Mouse (Mus musculus) erythroblast, adult 5-6 weeks (primary cell): ENCODE results near the gene Qpctl. TPM values are rescaled to one million over a fixed set of nuclear protein-coding genes. Genes with fewer than 3 reads are reported as not detected.
A peak's percentile ranks its signal among the peaks of the same experiment; 100 is the strongest.

Experiments used
- ATAC-seq: replicated peaks from 2 replicates; pipeline ENCODE4 v1.8.0; 2016; ENCODE audit warnings: moderate number of reproducible peaks, mild to moderate bottlenecking, moderate TSS enrichment, inconsistent platforms; ENCODE audit not compliant: poor library complexity, low FRiP score, severe bottlenecking
- total RNA-seq, 2 experiments: library from RNA; stranded (forward) in 1 of 2; stranded (reverse) in 1 of 2; fragments of 150-400 nt in 1 of 2; fragments of 200-764, 138-1000 nt in 1 of 2; gene quantifications; 2 replicates each; pipeline versions ENCODE4 v1.2.3 to v1.2.4; 2015 to 2017; ENCODE audit warnings: low replicate concordance in 2 of 2

Gene Qpctl
- total RNA-seq, 2 experiments from 2014 or later: 1.3 to 6.7 TPM

GRCm38 (mm10) chr7:19129396-19129795, 19.7 kb downstream of the Qpctl start:
- no peak for ATAC-seq

DNA sequence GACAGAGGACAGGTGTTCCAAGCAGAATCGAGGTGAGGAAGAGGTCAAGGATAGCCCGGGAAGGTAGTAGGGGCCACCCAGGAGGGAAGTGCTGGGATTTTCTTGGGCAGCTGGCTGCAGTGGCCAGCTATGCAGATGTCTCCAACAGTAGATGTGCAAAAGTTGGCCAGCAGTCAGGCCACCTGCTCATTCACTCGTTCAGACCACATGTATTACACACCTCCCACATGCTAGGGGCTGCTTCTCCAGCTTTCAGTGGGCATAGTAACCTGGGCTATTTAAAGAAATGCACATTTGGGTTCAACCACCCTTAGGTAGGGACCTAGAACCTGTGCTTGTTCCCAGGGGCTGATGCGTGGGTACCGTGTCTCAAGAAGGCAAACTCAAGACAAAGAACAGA, 21.3 kb downstream of the Qpctl start:
- ATAC-seq: no peak

DNA sequence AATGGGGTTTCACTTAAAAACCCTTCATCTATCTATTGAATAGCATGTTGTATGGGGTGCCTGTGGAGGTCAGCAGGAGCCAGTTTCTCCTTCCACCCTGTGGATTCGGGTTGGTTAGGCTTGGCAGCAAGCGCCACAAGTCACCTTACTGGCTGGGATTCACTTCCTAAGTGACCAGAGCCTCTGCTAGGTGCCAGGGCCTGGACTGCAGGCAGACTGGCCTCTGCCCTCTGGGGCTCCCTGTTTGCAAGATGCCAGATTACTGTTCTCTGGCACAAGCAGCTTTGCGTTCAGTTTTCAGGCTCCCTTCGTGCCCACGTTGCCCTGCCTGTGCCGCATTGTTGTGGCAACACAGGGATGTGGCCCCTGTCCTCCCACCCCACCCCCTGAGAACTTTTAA, 24.4 kb downstream of the Qpctl start:
- ATAC-seq: no peak

GRCm38 (mm10) chr7:19121686-19122085, 27.4 kb downstream of the Qpctl start:
- no peak for ATAC-seq

DNA sequence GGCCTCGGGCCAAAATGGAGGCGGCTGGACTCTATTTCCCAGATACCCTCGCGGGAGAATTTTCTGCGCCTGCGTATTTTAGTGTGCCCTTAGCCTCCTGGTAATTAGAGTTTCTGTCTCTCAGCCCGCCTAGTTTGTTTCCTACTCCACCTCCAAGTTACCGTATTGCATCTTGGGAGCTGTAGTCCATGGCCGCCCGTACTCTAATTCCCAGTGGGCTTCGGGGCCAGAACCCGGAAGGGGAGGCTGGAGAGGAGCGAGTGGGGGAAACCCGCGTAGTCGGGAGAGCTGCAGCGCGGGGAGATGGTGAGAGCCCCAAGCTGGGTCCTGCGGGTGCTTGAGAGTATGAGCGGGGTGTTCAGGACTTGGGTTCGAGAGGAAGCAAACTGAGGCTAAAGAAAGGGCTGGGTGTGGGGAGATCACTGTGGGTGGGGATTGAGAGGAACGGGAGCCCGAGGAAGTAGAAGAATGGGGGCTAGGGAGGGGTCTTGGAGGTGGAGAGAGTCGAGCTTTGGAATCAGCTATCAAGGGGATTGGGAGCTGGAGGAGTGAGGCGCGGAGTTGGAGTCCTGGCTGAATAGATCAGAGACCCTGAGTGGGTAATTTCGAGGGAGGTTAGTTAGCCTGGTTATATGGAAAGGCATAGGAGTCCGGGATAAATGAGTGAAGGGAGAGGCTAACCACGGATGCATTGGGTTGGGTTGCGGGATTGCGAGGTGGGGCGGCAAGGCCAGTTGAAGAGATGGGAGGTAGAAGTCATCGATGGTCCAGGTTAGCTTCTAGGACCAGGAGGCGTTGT, 29.3 kb downstream of the Qpctl start, which contains the start of gene Fbxo46:
TSS of gene Fbxo46 (plus strand) at position 229 of the 799 bp plus-strand sequence.
- peak; percentile 99 for ATAC-seq

DNA sequence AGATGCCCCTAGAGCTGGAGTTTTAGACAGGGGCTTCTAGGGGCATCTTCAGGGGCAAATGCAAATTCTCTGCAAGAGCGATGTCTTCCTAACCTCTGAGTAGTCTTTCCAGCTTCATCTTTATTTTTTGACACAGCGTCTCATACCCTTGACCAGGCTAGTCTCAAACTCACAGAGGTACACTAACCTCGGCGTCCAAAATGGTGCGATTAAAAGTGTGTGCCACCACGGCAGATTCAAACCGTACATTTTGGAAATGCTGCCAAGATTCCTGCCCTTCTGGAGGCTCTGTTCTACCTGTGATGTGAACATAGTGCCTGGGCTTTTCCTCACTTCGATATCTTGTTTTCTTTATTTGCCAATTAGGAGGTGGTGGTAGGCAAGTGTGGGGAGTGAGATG, 30.0 kb downstream of the Qpctl start:
- ATAC-seq: no peak

DNA sequence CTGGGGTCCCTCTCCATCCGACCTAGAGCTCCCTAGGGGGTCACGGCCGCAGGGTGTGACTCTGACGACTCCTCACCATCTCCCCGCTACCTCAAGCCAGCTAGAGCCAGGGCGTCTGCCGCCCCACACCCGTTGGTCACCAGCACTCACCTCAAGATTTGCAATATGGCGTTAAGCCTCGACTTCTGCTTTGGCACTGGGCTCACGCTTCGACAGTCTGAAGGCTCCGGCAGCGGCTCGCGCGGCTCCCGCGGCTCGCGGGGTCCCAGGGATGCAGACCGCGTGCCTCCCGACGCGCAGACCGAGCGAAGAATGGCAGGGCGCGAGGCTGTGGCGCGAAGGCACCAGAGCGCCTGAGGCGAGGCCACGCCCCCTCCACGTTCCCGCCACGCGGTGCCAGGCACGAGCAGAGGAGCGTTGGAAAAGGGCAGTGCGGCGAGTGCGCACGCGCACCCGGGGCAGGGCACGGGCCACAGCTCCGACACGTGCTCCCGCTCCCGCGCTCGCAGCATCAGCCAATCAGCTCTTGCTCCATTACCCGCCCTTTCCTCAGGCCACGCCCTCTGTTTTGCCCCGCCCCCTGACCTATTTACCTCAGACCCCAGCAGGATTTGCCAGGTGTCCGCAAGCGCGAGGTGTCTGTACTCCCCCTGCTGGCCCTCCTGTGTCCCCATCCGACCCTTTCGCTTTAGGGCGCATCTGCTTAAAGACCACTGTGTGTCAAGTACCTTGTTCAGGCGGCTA, 30.9 kb downstream of the Qpctl start, which contains the start of gene Gm4969:
TSS of gene Gm4969 (minus strand) at position 341 of the 744 bp plus-strand sequence.
- no peak for ATAC-seq

DNA sequence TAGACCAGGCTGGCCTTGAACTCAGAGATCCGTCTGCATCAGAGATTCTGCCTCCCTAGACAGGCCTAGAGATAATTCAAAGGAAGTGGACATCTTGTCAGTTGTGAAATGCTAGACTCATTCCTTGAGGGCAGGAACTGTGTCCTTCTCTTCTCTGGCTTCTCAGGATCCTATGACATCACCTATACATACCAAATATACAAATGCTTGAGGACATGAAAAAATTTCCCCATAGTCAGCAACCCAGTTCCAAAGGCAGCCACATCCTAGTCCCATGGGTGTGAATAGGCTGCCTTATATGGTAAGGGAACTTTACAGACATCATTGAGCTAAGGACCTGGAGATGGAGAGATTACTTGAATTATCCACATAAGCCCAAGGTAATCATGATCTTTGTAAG, 39.5 kb downstream of the Qpctl start:
- ATAC-seq: no peak

DNA sequence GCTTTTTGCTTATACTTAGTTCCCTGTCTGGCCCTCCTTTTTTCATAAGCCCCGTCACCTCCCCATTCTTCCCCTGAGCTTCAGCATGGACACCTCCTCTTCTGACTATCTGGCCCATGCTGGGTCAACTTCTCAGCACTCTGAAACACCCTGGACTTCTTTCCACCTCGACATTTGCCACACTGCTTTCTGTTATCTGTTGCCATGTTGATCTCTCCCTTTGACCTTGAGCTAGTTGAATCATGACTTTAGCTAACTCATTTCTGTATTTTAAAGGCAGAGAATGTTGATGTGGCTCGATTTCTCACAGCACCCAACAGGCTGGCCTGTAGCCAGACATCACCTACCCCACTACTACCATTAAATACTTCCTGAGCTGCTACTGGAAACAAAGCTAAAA, 41.7 kb downstream of the Qpctl start:
- no peak for ATAC-seq

DNA sequence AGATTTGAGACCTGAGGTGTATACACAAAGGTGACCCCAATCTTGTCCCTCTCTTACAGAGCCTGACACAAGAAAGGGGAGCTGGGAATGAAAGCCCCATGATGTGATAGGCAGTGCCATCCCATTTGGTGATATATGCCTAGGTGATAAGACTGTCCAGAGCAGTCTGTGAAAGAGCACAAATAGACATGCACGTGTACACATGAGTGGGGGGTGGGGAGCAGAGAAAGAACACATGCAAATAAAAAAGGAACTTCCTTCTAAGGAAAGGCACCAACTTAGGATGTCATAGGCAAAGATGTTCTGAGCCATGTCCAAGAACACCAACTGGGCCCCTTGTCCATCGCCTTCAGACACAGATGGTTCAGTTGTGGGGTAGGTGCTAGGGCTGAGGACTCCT, 44.6 kb downstream of the Qpctl start:
- no peak for ATAC-seq

- ATAC-seq: no peak
Measured at GRCm38 (mm10) chr7:19103741-19104140, 45.4 kb downstream of the Qpctl start.

DNA sequence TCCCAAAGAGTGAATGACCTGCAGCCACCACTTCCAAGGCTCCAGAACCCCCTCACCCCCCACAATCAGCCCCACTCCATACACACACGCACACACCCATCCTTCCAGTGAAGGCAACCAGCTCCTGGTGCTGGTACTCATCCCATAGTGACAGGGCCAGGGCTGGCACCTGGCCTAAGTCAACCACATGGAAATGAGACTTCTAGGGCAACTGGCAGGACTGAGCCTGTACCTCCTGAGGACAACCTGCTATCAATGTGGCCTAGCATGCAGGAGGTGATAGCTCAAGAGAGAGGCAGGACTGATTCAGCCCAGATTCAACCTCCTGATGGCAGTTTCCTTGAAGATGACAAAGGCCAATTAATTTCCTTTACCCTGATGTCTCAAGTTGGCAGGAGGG, 48.8 kb downstream of the Qpctl start:
- no peak for ATAC-seq

GRCm38 (mm10) chr7:19098811-19099210, 50.3 kb downstream of the Qpctl start:
- ATAC-seq: no peak

DNA sequence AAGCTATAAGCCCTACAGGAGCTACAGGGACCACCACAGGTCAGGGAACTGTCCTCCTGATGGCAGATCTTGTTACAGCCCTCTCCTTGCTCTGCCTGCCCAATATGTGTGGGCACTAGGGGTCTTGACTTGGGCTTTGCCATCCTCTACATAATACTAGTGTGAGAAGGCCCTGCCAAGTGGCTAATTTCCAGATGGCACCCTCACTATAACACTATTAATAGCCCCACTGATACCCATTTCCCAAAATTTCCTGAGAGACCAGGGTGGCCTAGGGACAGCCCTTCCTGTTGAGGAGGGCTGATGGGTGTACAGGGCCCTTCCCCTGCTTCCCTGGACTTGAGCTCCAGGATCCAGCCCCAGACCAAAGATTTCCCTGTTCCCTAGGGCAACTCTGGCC, 51.2 kb downstream of the Qpctl start:
- no peak for ATAC-seq

DNA sequence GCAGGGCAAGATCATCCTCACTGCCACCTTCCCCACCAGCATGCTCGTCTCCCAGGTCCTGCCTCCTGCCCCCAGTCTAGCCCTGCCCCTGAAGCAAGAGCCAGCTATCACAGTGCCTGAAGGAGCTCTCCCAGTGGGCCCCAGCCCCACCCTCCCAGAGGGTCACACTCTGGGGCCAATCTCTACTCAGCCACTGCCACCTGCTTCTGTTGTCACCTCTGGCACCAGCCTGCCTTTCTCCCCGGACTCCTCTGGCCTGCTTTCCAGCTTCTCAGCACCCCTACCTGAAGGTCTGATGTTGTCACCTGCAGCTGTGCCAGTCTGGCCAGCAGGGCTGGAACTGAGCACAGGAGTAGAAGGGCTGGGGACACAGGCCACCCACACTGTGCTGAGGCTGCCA, 51.9 kb downstream of the Qpctl start:
- no peak for ATAC-seq

- ATAC-seq: no peak
Measured at GRCm38 (mm10) chr7:19096421-19096976, 52.6 kb downstream of the Qpctl start.

- no peak for ATAC-seq
Measured at GRCm38 (mm10) chr7:19095751-19096110, 53.4 kb downstream of the Qpctl start.

DNA sequence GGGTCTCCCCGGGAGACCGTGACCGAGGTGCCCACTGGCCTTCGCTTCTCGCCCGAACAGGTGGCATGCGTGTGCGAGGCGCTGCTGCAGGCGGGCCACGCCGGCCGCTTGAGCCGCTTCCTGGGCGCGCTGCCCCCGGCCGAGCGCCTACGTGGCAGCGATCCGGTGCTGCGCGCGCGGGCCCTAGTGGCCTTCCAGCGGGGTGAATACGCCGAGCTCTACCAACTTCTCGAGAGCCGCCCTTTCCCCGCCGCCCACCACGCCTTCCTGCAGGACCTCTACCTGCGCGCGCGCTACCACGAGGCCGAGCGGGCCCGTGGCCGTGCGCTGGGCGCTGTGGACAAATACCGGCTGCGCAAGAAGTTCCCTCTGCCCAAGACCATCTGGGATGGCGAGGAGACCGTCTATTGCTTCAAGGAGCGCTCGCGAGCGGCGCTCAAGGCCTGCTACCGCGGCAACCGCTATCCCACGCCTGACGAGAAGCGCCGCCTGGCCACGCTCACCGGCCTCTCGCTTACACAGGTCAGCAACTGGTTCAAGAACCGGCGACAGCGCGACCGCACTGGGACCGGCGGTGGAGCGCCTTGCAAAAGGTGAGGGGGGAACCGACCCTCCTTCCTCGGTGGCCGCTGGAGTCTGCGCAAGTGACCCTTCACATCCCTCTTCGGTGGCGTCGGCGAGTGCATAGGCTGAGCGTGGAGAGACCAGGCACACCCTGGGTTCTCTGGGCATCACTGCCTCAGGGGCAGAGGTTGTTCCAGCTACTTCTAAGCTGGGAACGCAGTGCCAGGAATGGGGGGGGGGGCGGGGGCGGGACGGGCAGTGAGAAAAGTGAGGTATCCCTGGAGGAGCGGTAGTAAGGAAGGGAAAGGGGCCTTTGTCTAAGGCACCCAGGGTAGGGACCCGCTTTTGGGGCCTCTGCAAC, 54.0 kb downstream of the Qpctl start:
- ATAC-seq: no peak

DNA sequence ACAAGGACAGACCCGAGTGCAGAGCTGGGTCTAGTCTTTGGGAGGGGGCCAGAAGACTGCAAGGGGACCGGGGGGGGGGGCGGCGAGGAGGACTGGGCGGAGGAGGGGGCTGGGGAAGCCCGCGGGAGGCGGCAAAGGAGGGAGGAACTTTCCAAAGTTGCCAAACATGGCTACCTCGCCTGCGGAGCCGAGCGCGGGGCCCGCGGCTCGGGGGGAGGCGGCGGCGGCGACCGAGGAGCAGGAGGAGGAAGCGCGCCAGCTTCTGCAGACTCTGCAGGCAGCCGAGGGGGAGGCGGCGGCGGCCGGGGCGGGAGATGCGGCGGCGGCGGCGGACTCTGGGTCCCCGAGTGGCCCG, 54.6 kb downstream of the Qpctl start, which contains the start of gene Six5:
TSS of gene Six5 (plus strand) at position 124 of the 355 bp plus-strand sequence.
- no peak for ATAC-seq
